Mouse (Mus musculus): ENCODE measurements around the gene Bub3.

Gene Bub3

GRCm38 (mm10) chr7:131559986-131560696, at the start of gene Bub3:
Gene Bub3 (plus strand): TSS chr7:131560222.
- peak; percentile 92 for DNase-seq (ENCODE audit: low spot score)

DNA sequence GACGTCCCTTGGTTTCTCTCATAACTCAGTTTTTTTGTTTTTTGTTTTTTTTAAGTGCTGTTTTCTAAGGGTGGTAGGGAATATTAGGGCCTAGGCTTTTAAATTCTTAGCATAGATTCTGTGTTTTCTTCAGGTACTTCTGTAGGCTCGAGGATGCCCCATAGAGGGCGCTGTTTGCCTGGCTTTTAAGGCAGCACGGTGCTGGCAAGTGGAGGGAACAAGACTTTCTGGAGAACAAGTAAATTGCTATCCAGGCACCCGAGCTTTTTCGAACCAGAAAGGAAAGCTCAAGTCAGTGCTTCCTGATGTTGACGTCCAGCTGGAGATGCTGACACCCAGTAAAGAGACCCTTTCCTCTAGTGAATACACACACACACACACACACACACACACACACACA, 20.0 kb upstream of the Bub3 start:
- peak; percentile 78 for DNase-seq (ENCODE audit: low spot score)

DNA sequence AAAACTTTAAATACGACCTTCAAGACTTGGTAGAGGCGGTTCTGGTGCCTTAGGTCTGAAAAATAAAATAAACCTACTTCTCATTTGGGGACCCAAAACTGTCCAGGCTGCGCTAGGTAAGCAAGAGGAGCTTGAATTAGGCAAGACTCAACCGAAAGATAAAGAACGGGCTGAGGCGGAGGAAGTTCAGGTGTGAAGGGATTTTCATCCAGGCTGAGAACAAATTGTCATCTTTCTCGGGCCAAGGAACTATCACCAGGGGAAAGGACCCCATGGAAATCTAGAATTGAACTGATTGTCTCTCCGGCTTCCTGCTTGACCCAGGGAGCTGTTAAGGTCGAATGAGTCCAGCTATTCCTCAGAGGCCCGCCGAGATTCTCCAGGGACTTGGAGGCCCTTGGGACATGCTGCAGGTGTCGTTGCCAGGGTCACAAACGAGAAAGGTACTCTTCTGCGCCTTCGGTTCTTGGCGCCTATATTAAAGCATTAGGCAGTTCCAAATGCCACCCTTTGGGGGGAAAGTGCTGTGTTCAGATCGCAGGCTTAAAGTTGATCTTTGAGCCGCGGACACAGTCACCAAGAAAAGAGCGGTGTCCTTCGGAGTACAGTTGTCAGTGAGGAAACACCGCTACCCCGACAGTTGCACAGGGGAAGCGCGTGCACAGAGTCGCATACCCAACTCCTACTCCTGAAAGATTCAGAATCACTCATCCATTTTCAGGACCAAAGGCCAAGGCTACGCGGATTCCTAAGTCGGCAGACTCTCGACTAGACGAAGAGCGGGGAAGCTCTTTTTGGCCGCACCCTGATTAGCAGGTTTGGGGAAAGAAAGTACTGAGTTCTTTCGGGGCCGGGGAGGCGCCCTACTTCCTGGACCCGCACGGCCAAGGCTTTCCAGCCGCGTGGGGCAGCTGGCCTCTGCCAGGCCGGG, 18.6 kb upstream of the Bub3 start:
- DNase-seq (ENCODE audit: low spot score) = no peak

DNA sequence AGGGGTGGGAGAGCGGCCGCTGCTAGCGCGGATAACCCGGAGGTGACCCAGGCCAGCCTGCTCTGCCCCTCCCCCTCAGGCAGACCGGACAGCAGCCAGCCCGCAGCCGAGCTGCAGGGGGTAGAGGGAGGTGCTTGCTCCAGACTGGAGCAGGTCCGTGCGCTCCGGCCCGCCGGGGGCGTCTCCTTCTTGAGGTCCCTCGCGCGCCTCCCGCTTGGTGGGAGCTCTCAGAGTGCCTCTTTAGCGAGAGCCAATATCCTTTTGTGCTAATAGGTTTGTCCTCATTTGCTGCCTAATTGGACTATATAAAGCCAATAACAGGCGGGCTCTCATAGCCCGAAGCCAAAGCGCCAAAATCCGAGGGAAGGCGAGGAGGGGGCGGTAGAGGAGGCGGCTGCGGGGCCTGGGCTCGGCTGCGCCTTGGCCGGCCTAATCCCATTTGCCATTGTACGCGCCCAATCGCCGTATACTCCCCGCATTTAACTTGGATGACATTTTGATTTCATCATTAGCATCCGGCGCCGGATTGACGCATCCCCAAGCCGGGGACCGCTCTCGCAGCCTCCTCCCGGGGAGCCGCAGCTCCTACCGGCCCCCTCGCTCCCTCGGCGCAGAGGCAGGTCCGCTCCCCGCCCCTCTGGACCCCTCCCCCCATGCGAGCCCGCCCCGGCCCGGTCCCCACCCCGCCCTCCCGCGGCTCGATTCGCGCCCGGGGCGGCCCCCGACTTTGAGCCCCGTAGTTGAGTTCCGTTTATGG, 17.7 kb upstream of the Bub3 start, which contains the start of gene Hmx3:
TSS of gene Hmx3 (plus strand) at position 753 of the 757 bp plus-strand sequence.
- DNase-seq (ENCODE audit: low spot score) = peak; percentile 62

DNA sequence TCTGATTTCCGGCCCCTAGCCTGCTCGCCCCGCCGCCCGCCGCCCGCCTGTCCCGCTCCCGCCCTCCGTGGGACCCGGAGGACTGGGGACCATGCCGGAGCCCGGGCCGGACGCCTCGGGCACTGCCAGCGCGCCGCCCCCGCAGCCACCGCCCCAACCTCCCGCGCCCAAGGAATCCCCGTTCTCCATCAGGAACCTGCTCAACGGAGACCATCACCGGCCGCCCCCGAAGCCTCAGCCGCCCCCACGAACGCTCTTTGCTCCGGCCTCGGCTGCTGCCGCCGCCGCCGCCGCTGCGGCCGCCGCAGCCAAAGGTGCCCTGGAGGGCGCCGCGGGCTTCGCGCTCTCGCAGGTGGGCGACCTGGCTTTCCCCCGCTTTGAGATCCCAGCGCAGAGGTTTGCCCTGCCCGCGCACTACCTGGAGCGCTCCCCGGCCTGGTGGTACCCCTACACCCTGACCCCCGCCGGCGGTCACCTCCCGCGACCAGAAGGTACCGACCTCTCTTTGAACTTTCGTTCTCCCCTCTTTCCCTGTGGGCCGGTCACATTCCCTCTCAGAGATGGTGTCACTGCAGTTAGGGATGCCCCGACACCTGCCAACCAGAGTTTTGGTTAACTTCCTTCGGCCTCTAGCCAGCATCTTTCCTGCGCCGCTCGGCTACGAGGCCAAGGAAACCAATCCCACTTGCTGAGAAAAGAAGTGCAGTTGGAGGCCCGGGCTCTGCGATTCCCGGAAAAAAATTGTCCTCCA, 17.0 kb upstream of the Bub3 start:
- no peak for DNase-seq (ENCODE audit: low spot score)

- no peak for DNase-seq (ENCODE audit: low spot score)
These were observed 16.2 kb upstream of the Bub3 start for GRCm38 (mm10) chr7:131543623-131544481.

- no peak for DNase-seq (ENCODE audit: low spot score)
These were observed 15.2 kb upstream of the Bub3 start for GRCm38 (mm10) chr7:131544871-131545270.

GRCm38 (mm10) chr7:131545701-131546385, 14.2 kb upstream of the Bub3 start:
- DNase-seq (ENCODE audit: low spot score) = no peak

DNA sequence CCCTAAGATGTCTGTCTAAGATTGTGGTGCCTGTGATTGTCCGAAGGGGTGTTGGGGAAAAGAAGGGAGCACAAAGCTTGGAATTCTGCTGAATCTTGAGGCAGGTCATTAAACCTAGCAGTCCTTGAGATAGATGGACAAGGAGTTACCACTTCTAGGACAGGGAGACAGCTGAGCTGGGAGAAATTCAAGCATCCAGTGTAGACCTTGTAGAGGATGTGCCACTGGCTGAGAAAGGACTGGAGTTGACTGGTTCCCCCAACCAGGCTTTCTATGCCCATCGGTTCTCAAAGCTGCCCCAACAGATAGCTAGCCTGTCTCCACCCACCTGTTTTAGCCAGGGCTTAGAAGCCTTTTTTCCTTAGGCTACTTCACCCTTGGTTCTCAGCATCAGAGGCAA, 13.6 kb upstream of the Bub3 start:
- DNase-seq (ENCODE audit: low spot score) = no peak

GRCm38 (mm10) chr7:131547481-131547880, 12.5 kb upstream of the Bub3 start:
- DNase-seq (ENCODE audit: low spot score) = no peak

DNA sequence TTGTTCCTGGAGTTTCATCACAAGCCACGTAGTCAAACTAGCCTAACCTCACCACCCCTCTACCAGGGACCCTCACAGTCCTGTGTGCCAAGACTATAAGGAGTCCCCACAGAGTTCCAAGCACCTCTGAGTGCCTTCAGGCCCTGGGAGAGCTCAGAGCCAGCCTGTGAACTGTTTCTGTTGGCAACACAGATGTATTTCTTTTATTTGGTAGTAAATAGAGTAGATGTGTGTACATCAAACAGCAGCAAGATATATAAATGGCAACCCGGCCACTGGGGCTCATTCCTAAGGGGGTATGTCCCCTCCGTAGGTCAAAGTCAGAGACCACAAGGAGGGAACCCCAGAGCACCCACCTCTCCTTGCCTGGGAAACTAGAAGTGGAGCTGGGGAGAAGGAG, 11.5 kb upstream of the Bub3 start, which contains the start of gene Hmx2:
TSS of gene Hmx2 (plus strand) at position 301 of the 400 bp plus-strand sequence.
- no peak for DNase-seq (ENCODE audit: low spot score)

- no peak for DNase-seq (ENCODE audit: low spot score)
These were observed 8.6 kb upstream of the Bub3 start for GRCm38 (mm10) chr7:131551471-131551870.

DNA sequence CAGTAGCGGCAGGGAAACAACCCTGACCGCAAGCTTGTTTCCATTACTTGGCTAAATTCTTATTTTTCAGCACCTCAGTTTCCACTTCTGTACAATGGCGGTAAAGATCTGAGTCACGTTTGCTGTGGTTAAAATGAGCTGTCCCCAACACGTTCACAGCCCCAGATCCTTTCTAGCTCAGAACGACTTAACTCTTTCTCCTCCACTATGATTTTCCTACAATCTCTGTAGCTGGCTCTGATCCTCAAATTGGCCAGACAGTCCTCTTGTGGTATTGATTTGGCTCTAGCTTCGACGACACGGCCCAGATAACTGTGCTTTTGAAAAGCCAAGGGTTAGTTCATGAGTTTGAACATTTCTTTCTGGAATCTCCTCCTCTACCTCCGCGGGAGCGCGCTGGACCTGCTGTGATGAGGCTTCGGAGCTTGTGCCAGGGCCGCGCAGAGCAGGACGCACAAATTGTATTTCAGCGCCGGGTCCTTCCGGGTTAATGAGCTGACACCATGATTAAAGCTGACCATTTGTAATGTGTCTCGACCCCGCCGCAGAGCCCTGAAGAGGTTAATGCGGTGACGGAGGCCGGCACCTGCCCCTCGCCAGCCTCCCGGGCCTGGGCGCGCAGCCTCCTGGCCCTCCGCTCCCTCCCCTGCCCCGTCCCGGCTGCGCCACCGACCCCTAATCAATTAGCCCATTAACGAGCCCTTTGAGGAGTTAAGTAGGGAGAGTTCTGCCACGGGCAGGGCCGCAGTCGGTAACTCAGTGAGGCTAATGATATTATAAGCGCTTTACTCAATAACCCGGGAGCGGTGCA, 7.9 kb upstream of the Bub3 start:
- no peak for DNase-seq (ENCODE audit: low spot score)

DNA sequence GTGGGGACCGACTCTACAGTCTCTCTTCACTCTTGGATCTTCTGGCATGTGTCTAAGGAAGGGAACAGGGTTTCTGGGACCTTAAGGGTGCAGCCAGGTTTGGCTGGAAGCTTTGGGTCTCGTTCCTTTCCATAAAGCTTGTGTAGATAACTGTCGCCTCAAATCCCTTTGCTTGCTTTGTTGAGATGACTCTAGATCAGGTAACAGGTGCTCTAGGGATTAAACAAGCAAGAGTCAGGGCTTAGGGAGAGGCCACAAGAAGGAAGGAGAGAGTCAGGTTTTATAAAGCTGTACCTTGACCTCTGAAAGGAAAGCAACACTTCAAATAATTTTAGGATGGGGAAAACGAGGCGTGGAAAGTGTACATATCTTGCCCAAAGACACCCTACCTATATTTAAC, 7.2 kb upstream of the Bub3 start:
- no peak for DNase-seq (ENCODE audit: low spot score)

- no peak for DNase-seq (ENCODE audit: low spot score)
These were observed 6.2 kb upstream of the Bub3 start for GRCm38 (mm10) chr7:131553771-131554175.

DNA sequence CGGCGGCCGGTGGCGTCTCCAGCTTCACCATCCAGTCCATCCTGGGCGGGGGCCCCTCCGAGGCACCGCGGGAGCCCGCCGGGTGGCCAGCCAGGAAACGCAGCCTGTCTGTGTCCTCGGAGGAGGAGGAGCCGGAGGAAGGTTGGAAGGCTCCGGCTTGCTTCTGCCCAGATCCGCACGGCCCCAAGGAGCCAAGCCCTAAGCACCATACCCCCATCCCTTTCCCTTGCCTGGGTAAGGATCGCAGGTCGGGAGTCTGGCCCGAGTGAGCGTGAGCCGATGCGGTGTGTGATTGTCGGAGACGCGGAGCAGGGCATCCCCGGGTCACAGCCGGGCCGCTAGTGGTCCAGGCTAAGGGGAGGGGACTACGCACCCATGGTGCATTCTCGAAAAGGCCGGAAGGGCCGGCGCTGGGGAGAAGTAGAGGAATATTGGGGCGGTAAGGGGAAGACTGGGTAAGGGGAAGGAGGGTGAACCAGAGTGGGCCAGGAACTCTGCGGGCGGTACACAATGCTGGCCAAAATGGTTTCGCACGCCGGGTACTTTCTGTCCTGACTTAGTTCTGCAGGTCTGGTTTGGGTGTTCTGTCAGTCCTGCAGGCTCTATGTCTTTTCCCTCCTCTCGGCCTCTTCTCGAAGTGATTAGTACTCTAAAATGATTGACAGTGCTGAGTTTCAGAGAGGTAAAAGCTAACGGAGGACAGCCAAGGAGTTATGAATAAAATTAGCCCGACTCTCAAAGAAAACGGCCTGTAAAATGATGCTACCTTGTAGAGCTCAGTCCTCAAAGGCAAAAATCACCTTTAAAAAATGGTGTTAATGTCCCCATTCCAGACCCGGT, 5.5 kb upstream of the Bub3 start:
- no peak for DNase-seq (ENCODE audit: low spot score)

- peak; percentile 29 for DNase-seq (ENCODE audit: low spot score)
These were observed 4.5 kb upstream of the Bub3 start for GRCm38 (mm10) chr7:131555301-131556081.

Data from testis, postnatal 14 days (tissue).